Mouse (Mus musculus) lung, postnatal 36 days (tissue): ENCODE results near the gene Zfhx3.
A peak's percentile ranks its signal among the peaks of the same experiment; 100 is the strongest.

Source experiments
- DNase-seq: peaks from one replicate; pipeline ENCODE4 v3.0.0; 2022; ENCODE audit warnings: mixed read lengths

Gene Zfhx3

GRCm38 (mm10) chr8:108764403-108765194, 822.2 kb downstream of the Zfhx3 start:
- peak; percentile 29 for DNase-seq

- DNase-seq: no peak
These were observed 823.7 kb downstream of the Zfhx3 start for GRCm38 (mm10) chr8:108766102-108766501.

GRCm38 (mm10) chr8:108768051-108768450, 825.6 kb downstream of the Zfhx3 start:
- DNase-seq: no peak

- DNase-seq: no peak
These were observed 827.9 kb downstream of the Zfhx3 start for GRCm38 (mm10) chr8:108770334-108770733.

- no peak for DNase-seq
These were observed 831.0 kb downstream of the Zfhx3 start for GRCm38 (mm10) chr8:108773436-108773835.

- no peak for DNase-seq
These were observed 835.6 kb downstream of the Zfhx3 start for GRCm38 (mm10) chr8:108778063-108778462.

GRCm38 (mm10) chr8:108778551-108778950, 836.1 kb downstream of the Zfhx3 start:
- no peak for DNase-seq

GRCm38 (mm10) chr8:108780766-108781165, 838.3 kb downstream of the Zfhx3 start:
- no peak for DNase-seq

- DNase-seq: peak; percentile 39
These were observed 838.7 kb downstream of the Zfhx3 start for GRCm38 (mm10) chr8:108781192-108781591.

- DNase-seq: no peak
These were observed 840.7 kb downstream of the Zfhx3 start for GRCm38 (mm10) chr8:108783155-108783554.

GRCm38 (mm10) chr8:108788156-108788761, 845.8 kb downstream of the Zfhx3 start:
- DNase-seq: no peak

GRCm38 (mm10) chr8:108788762-108789157, 846.3 kb downstream of the Zfhx3 start:
- DNase-seq: no peak

GRCm38 (mm10) chr8:108790559-108791293, 848.3 kb downstream of the Zfhx3 start:
- DNase-seq: peak; percentile 64

GRCm38 (mm10) chr8:108796076-108796475, 853.6 kb downstream of the Zfhx3 start:
- DNase-seq: no peak

- no peak for DNase-seq
These were observed 854.4 kb downstream of the Zfhx3 start for GRCm38 (mm10) chr8:108796882-108797281.

- peak; percentile 89 for DNase-seq
These were observed 855.6 kb downstream of the Zfhx3 start for GRCm38 (mm10) chr8:108798012-108798411.

- no peak for DNase-seq
These were observed 856.8 kb downstream of the Zfhx3 start for GRCm38 (mm10) chr8:108799250-108799649.

GRCm38 (mm10) chr8:108800357-108800756, 857.9 kb downstream of the Zfhx3 start:
- DNase-seq: no peak

- no peak for DNase-seq
These were observed 860.6 kb downstream of the Zfhx3 start for GRCm38 (mm10) chr8:108803017-108803416.

- DNase-seq: no peak
These were observed 869.2 kb downstream of the Zfhx3 start for GRCm38 (mm10) chr8:108811694-108812093.

GRCm38 (mm10) chr8:108813375-108813774, 870.9 kb downstream of the Zfhx3 start:
- DNase-seq: no peak

- peak; percentile 52 for DNase-seq
These were observed 876.8 kb downstream of the Zfhx3 start for GRCm38 (mm10) chr8:108819271-108819671.

GRCm38 (mm10) chr8:108819826-108820225, 877.4 kb downstream of the Zfhx3 start:
- peak; percentile 76 for DNase-seq

- peak; percentile 89 for DNase-seq
These were observed 878.2 kb downstream of the Zfhx3 start for GRCm38 (mm10) chr8:108820634-108821033.
